Mouse (Mus musculus) liver, embryonic 11.5 days (tissue): ENCODE data around the gene Ccdc162. TPM values are rescaled to one million over a fixed set of nuclear protein-coding genes. Genes with fewer than 3 reads are reported as not detected.
A peak's percentile ranks its signal among the peaks of the same experiment; 100 is the strongest.

Experiments used
- ATAC-seq: fragments of 200-750 bp; cut with Nextera tagmentation; replicated peaks from 2 replicates; pipeline ENCODE4 v1.8.0; 2017; ENCODE audit warnings: moderate number of reproducible peaks, mild to moderate bottlenecking, moderate TSS enrichment, moderate library complexity; ENCODE audit not compliant: low FRiP score
- DNase-seq: peaks from one replicate; pipeline ENCODE4 v3.0.0-alpha.2; 2017; ENCODE audit warnings: low spot score
- H3K27ac ChIP-seq: fragments of 300-500 bp; sonication (generic); 2 replicates; pipeline ENCODE4 v1.5.1; 2014; ENCODE audit warnings: mild to moderate bottlenecking, low read depth, low read length, control low read depth
- H3K27me3 ChIP-seq: fragments of 300-500 bp; sonication (generic); replicated peaks from 2 replicates; pipeline ENCODE4 v1.6.1; 2014; ENCODE audit warnings: low read length, mixed read lengths; ENCODE audit not compliant: control insufficient read depth, insufficient read depth
- H3K36me3 ChIP-seq: fragments of 300-500 bp; sonication (generic); 2 replicates; pipeline ENCODE4 v1.6.1; 2014; ENCODE audit warnings: mild to moderate bottlenecking, low read length, moderate library complexity, mixed read lengths; ENCODE audit not compliant: control insufficient read depth, insufficient read depth
- H3K4me1 ChIP-seq: fragments of 300-500 bp; sonication (generic); replicated peaks from 2 replicates; pipeline ENCODE4 v1.6.1; 2014; ENCODE audit warnings: low read length, mixed read lengths; ENCODE audit not compliant: control insufficient read depth, insufficient read depth
- H3K4me2 ChIP-seq: fragments of 300-500 bp; sonication (generic); 2 replicates; pipeline ENCODE4 v1.6.1; 2014; ENCODE audit warnings: mild to moderate bottlenecking, control low read depth, moderate library complexity
- H3K4me3 ChIP-seq: fragments of 300-500 bp; sonication (generic); 2 replicates; pipeline ENCODE4 v1.5.1; 2014; ENCODE audit warnings: low read depth, low read length, control low read depth
- H3K9ac ChIP-seq: fragments of 300-500 bp; sonication (generic); 2 replicates; pipeline ENCODE4 v1.6.1; 2014; ENCODE audit warnings: low read depth, low read length, control low read depth
- H3K9me3 ChIP-seq: fragments of 300-500 bp; sonication (generic); 2 replicates; pipeline ENCODE4 v1.6.1; 2016; ENCODE audit warnings: low read length, inconsistent platforms, mixed read lengths; ENCODE audit not compliant: control insufficient read depth
- WGBS: fragments of 180-500 bp; shearing (Covaris S2); extraction: QIAGEN DNeasy Blood & Tissue Kit; methylation state at CpG from one replicate; pipeline ENCODE4 v1.1.7; 2014; 5-methylcytosine and 5-hydroxymethylcytosine counted together
- polyA plus RNA-seq: library from polyadenylated mRNA; unstranded; fragments of >200 nt; fragmentation: Nextera tagmentation; extraction: Ambion mirVana; gene quantifications from 2 replicates; pipeline ENCODE4 v1.2.1, GENCODE M21; 2014

Gene Ccdc162
- polyA plus RNA-seq, 1 experiment from 2014 or later, result 0.43 TPM

GRCm38 (mm10) chr10:41552847-41553589 lies 163.4 kb downstream of the Ccdc162 start:
- Histone ChIP-seq H3K27ac (no peak overlapping the region), H3K9ac (no peak overlapping the region), H3K4me1 (no peaks in the 10 kb centered on the region), H3K27me3 (no peaks in the 10 kb centered on the region), H3K4me3 (no peak overlapping the region), H3K9me3 (peaks cover 4% of the 10 kb centered on the region), H3K4me2 (no peak overlapping the region), H3K36me3 (no peaks in the 10 kb centered on the region)
- DNase-seq (no peak), ATAC-seq (no peak)
- 61% methylated on average over 14 of the region's 14 CpGs for WGBS

GRCm38 (mm10) chr10:41552319-41552718 lies 164.1 kb downstream of the Ccdc162 start:
- DNase-seq (no peak), ATAC-seq (no peak)
- Histone ChIP-seq H3K9ac (no peak overlapping the region), H3K36me3 (no peaks in the 10 kb centered on the region), H3K9me3 (peaks cover 4% of the 10 kb centered on the region), H3K4me2 (no peak overlapping the region), H3K4me1 (no peaks in the 10 kb centered on the region), H3K27ac (no peak overlapping the region), H3K27me3 (no peaks in the 10 kb centered on the region), H3K4me3 (no peak overlapping the region)
- 20% methylated on average over 3 of the region's 3 CpGs for WGBS

- Histone ChIP-seq H3K4me1 (no peaks in the 10 kb centered on the region), H3K9me3 (peaks cover 4% of the 10 kb centered on the region), H3K36me3 (no peaks in the 10 kb centered on the region), H3K27me3 (no peaks in the 10 kb centered on the region), H3K9ac (no peak overlapping the region), H3K27ac (no peak overlapping the region), H3K4me3 (no peak overlapping the region), H3K4me2 (no peak overlapping the region)
- DNase-seq (no peak), ATAC-seq (no peak)
- WGBS, result 74% methylated on average over 7 of the region's 7 CpGs
Observed at GRCm38 (mm10) chr10:41550711-41551110, 165.7 kb downstream of the Ccdc162 start.

GRCm38 (mm10) chr10:41546396-41547165 lies 169.9 kb downstream of the Ccdc162 start:
- Histone ChIP-seq H3K4me1 (peaks cover 5% of the 10 kb centered on the region; the same call in 1 of the 2 replicates), H3K36me3 (no peaks in the 10 kb centered on the region), H3K9me3 (peaks cover 4% of the 10 kb centered on the region), H3K4me2 (no peak overlapping the region), H3K27ac (no peak overlapping the region), H3K27me3 (no peaks in the 10 kb centered on the region), H3K4me3 (no peak overlapping the region), H3K9ac (no peak overlapping the region)
- no peak for DNase-seq
- no peak for ATAC-seq
- whole genome bisulfite sequencing, result 63% methylated on average over 13 of the region's 13 CpGs

GRCm38 (mm10) chr10:41545224-41545755 lies 171.1 kb downstream of the Ccdc162 start:
- ATAC-seq, result no peak
- Histone ChIP-seq H3K4me3 (no peak overlapping the region), H3K36me3 (no peaks in the 10 kb centered on the region), H3K27ac (no peak overlapping the region), H3K9ac (no peak overlapping the region), H3K4me1 (peaks cover 5% of the 10 kb centered on the region; the same call in 1 of the 2 replicates), H3K27me3 (no peaks in the 10 kb centered on the region), H3K9me3 (peaks cover 4% of the 10 kb centered on the region), H3K4me2 (peak overlapping the region; percentile 44)
- WGBS, result 49% methylated on average over 7 of the region's 7 CpGs
- no peak for DNase-seq

GRCm38 (mm10) chr10:41544481-41545190 lies 171.8 kb downstream of the Ccdc162 start:
- no peak overlapping the region for H3K4me3 ChIP-seq

GRCm38 (mm10) chr10:41543844-41544243 lies 172.6 kb downstream of the Ccdc162 start:
- no peak overlapping the region for H3K4me3 ChIP-seq
- DNase-seq (no peak), ATAC-seq (no peak)
- 49% methylated on average over 2 of the region's 2 CpGs for WGBS
- no peak overlapping the region for H3K9ac ChIP-seq
- no peaks in the 10 kb centered on the region for H3K9me3 ChIP-seq
- no peaks in the 10 kb centered on the region for H3K27me3 ChIP-seq
- H3K4me1 ChIP-seq, result peaks cover 5% of the 10 kb centered on the region; the same call in 1 of the 2 replicates
- no peaks in the 10 kb centered on the region for H3K36me3 ChIP-seq
- H3K27ac ChIP-seq, result no peak overlapping the region
- H3K4me2 ChIP-seq, result no peak overlapping the region

More at GRCm38 (mm10) chr10:41544481-41545190, 171.8 kb downstream of the Ccdc162 start:
- Histone ChIP-seq H3K36me3 (no peaks in the 10 kb centered on the region), H3K9me3 (peaks cover 4% of the 10 kb centered on the region), H3K9ac (no peak overlapping the region), H3K27ac (no peak overlapping the region), H3K4me1 (peaks cover 5% of the 10 kb centered on the region; the same call in 1 of the 2 replicates), H3K4me2 (peak overlapping the region; percentile 44), H3K27me3 (no peaks in the 10 kb centered on the region)
- no peak for ATAC-seq
- DNase-seq, result no peak
- WGBS, result 8% methylated on average over 7 of the region's 7 CpGs

- no peak for DNase-seq
- 75% methylated on average over 4 of the region's 4 CpGs for WGBS
- no peak for ATAC-seq
Observed at GRCm38 (mm10) chr10:41543439-41543838, 173.0 kb downstream of the Ccdc162 start.

More at GRCm38 (mm10) chr10:41543439-41543838, 173.0 kb downstream of the Ccdc162 start:
- Histone ChIP-seq H3K9ac (no peak overlapping the region), H3K27ac (no peak overlapping the region), H3K4me1 (peaks cover 5% of the 10 kb centered on the region; the same call in 1 of the 2 replicates), H3K4me3 (no peak overlapping the region), H3K4me2 (no peak overlapping the region), H3K27me3 (no peaks in the 10 kb centered on the region), H3K9me3 (no peaks in the 10 kb centered on the region), H3K36me3 (no peaks in the 10 kb centered on the region)
